In the genomic region with DNA sequence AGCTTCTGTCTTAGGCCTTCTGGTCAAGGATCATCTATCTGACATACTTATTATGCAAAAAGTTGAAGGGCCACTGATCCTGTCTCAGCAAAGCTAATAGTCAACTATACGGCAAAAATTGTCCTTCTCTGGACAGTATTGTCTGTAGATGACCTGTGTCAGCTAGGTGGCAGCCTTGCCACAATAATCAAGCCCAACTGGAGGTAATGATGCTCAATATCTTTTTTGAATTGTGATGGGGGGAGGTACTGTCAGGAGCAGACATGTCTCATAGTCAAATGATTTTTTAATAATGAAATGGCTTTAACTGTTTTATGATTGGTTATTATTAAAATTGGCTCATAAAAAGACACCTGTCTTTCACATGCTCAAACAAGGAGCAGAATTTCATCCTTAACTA, we compare ENCODE assay signal across 16 mouse cellular contexts. TPM values are rescaled to one million over a fixed set of nuclear protein-coding genes. Genes with fewer than 3 reads are reported as not detected.
DNase-seq lines count a peak whose midpoint lies in the region; ATAC-seq and TF ChIP-seq lines count a peak whose summit lies in the region.
"Had no signal": no experiment of that assay in that cellular context is flagged by ENCODE, and none has a peak within 500 bp of the region (broad histone marks: within the 10 kb centered on the region; RNA-seq: fewer than 3 reads in every experiment).

No protein-coding gene starts in this region.

- H3K27me3 ChIP-seq in cerebellum, adult 2 months (ENCODE audit: control insufficient read depth, insufficient read depth, low read length) = no peaks in the 10 kb centered on the region
- H3K27me3 ChIP-seq in kidney, adult 2 months (replicated peaks; ENCODE audit: control insufficient read depth, insufficient read depth, low read length) = no peaks in the 10 kb centered on the region
- no peaks in the 10 kb centered on the region for H3K27me3 ChIP-seq in midbrain, postnatal 0 days (ENCODE audit: insufficient read depth, low read length)
- no peaks in the 10 kb centered on the region for H3K27me3 ChIP-seq in midbrain, embryonic 10.5 days (ENCODE audit: low read depth, poor library complexity, severe bottlenecking)
- H3K27me3 ChIP-seq: lung, embryonic 15.5 days; midbrain, embryonic 15.5 days had no signal

- no peaks in the 10 kb centered on the region for H3K36me3 ChIP-seq in kidney, adult 2 months (ENCODE audit: control insufficient read depth, insufficient read depth, low read length)
- no peaks in the 10 kb centered on the region for H3K36me3 ChIP-seq in midbrain, postnatal 0 days (ENCODE audit: insufficient read depth, low read length)
- H3K36me3 ChIP-seq in midbrain, embryonic 10.5 days = no peaks in the 10 kb centered on the region
- H3K36me3 ChIP-seq: lung, embryonic 15.5 days; midbrain, embryonic 15.5 days had no signal

- no peak overlapping the region for H3K4me3 ChIP-seq in cerebellum, adult 2 months (replicated peaks; ENCODE audit: insufficient read depth, low read depth, low read length)
- no peak overlapping the region for H3K4me3 ChIP-seq in kidney, adult 2 months (ENCODE audit: insufficient read depth, low read depth, low read length)
- H3K4me3 ChIP-seq in midbrain, postnatal 0 days (ENCODE audit: low read depth, low read length) = no peak overlapping the region
- H3K4me3 ChIP-seq in midbrain, embryonic 10.5 days = no peak overlapping the region
- H3K4me3 ChIP-seq: lung, embryonic 15.5 days; midbrain, embryonic 15.5 days had no signal

- no peak overlapping the region for H3K9ac ChIP-seq in midbrain, postnatal 0 days (replicated peaks; ENCODE audit: low read length, poor library complexity, severe bottlenecking)
- H3K9ac ChIP-seq: lung, embryonic 15.5 days; midbrain, embryonic 15.5 days had no signal

- ATAC-seq in midbrain, postnatal 0 days (ENCODE audit: low FRiP score) = no peak
- ATAC-seq: midbrain, embryonic 15.5 days had no signal

- no peak for TF ChIP-seq CTCF in cerebellum, adult 2 months (IDR thresholded peaks at IDR 0.05; ENCODE audit: borderline replicate concordance, insufficient read depth, low read depth, low read length)
- TF ChIP-seq CTCF in kidney, adult 2 months (conservative IDR thresholded peaks at IDR 0.05; ENCODE audit: insufficient read depth, insufficient read length, low read depth, low read length) = peak; percentile 26; the same call in 1 of the 2 replicates
- TF ChIP-seq CTCF in midbrain, postnatal 0 days (IDR thresholded peaks at IDR 0.05) = peak; percentile 85

- H3K27ac ChIP-seq in cerebellum, adult 2 months (ENCODE audit: insufficient read depth, low read length) = no peak overlapping the region
- no peak overlapping the region for H3K27ac ChIP-seq in kidney, adult 2 months (ENCODE audit: insufficient read depth, low read depth, low read length)
- no peak overlapping the region for H3K27ac ChIP-seq in midbrain, postnatal 0 days (ENCODE audit: low read depth, low read length)
- no peak overlapping the region for H3K27ac ChIP-seq in midbrain, embryonic 10.5 days (replicated peaks)
- H3K27ac ChIP-seq: lung, embryonic 15.5 days; midbrain, embryonic 15.5 days had no signal

- no peaks in the 10 kb centered on the region for H3K9me3 ChIP-seq in midbrain, postnatal 0 days (ENCODE audit: low read length)
- H3K9me3 ChIP-seq in midbrain, embryonic 10.5 days (replicated peaks) = no peaks in the 10 kb centered on the region
- H3K9me3 ChIP-seq: lung, embryonic 15.5 days; midbrain, embryonic 15.5 days had no signal

- no peaks in the 10 kb centered on the region for H3K4me1 ChIP-seq in cerebellum, adult 2 months (ENCODE audit: control insufficient read depth, insufficient read depth, low read length)
- H3K4me1 ChIP-seq in kidney, adult 2 months (ENCODE audit: control insufficient read depth, insufficient read depth, low read length) = no peaks in the 10 kb centered on the region
- H3K4me1 ChIP-seq in midbrain, postnatal 0 days (ENCODE audit: insufficient read depth, low read length) = no peaks in the 10 kb centered on the region
- 0 out of 2 replicates have a peak, but pooled peaks cover 3% of the 10 kb centered on the region for H3K4me1 ChIP-seq in midbrain, embryonic 10.5 days
- H3K4me1 ChIP-seq: lung, embryonic 15.5 days had no signal

- TF ChIP-seq POLR2A in cerebellum, adult 2 months (IDR thresholded peaks at IDR 0.05; ENCODE audit: borderline replicate concordance, insufficient read depth, low read length) = no peak
- TF ChIP-seq POLR2A in kidney, adult 2 months (IDR thresholded peaks at IDR 0.05; ENCODE audit: low read depth, low read length) = no peak

- WGBS in cerebellum, adult 2 months = 19% methylated on average over 1 of the region's 1 CpGs
- 22% methylated on average over 1 of the region's 1 CpGs for WGBS in kidney, adult 2 months
- 40% methylated on average over 1 of the region's 1 CpGs for WGBS in midbrain, postnatal 0 days
- 76% methylated on average over 1 of the region's 1 CpGs for WGBS in midbrain, embryonic 10.5 days

- peak; percentile 46 to 64 for DNase-seq in cerebellum, postnatal 14 days
- DNase-seq in cerebellum, adult 2 months = no peak
- DNase-seq in kidney, adult 2 months = peak; percentile 15
- DNase-seq in kidney, postnatal 14 days = no peak
- DNase-seq in midbrain, postnatal 0 days (ENCODE audit: low spot score) = peak; percentile 71
- no peak for DNase-seq in midbrain, embryonic 10.5 days (ENCODE audit: low spot score)
- DNase-seq in thymus, postnatal 36 days = no peak
- no peak for DNase-seq in adrenal gland, adult 18-20 months (ENCODE audit: low spot score in 2 of 2)
- DNase-seq: B cell, adult 2 months; heart, postnatal 10 days; kidney, postnatal 10 days had no signal

- no peak overlapping the region for H3K4me2 ChIP-seq in midbrain, postnatal 0 days (ENCODE audit: low read depth, low read length, poor library complexity, severe bottlenecking)
- H3K4me2 ChIP-seq: lung, embryonic 15.5 days; midbrain, embryonic 15.5 days had no signal

RNA-seq across cellular contexts. Expression of a gene that starts 23.1 kb away (rescaled TPM):
- not detected in 2 replicates for polyA plus RNA-seq in cerebellum, adult 2 months (2012; rRNA removed)
- polyA plus RNA-seq in kidney, adult 2 months (2012; rRNA removed) = not detected in 2 replicates
- total RNA-seq in midbrain, postnatal 0 days (2014; rRNA removed) = not detected in 2 replicates
- not detected in 2 replicates for polyA plus RNA-seq in midbrain, postnatal 0 days (2015; fragmentation: Nextera tagmentation; extraction: Ambion mirVana)
- polyA plus RNA-seq in midbrain, embryonic 10.5 days (2016; fragmentation: Nextera tagmentation; extraction: Ambion mirVana) = not detected in 2 replicates
- total RNA-seq in adrenal gland, adult 18-20 months (2021) = not detected
- total RNA-seq: gastrocnemius, adult 8-10 months; heart, postnatal 10 days; left cerebral cortex, postnatal 10 days; neutrophil, adult 5-6 weeks had no signal
- polyA plus RNA-seq: lung, embryonic 15.5 days; midbrain, embryonic 15.5 days had no signal

RNA-seq across cellular contexts. Expression of a gene that starts 40.4 kb away (rescaled TPM):
- 4.7 and 5.5 TPM in 2 replicates for polyA plus RNA-seq in cerebellum, adult 2 months (2012; rRNA removed)
- polyA plus RNA-seq in kidney, adult 2 months (2012; rRNA removed) = 16.9 and 18.7 TPM in 2 replicates
- total RNA-seq in midbrain, postnatal 0 days (2014; rRNA removed) = 20.2 and 22.9 TPM in 2 replicates
- 22.6 and 24.7 TPM in 2 replicates for polyA plus RNA-seq in midbrain, postnatal 0 days (2015; fragmentation: Nextera tagmentation; extraction: Ambion mirVana)
- polyA plus RNA-seq in midbrain, embryonic 10.5 days (2016; fragmentation: Nextera tagmentation; extraction: Ambion mirVana) = 10.1 and 13.1 TPM in 2 replicates
- total RNA-seq in adrenal gland, adult 18-20 months (2021) = 10 to 100 TPM; 10.2 to 10.7 TPM

RNA-seq across cellular contexts. Expression of a gene that starts 56.3 kb away (rescaled TPM):
- polyA plus RNA-seq in cerebellum, adult 2 months (2012; rRNA removed) = not detected in 2 replicates
- not detected in 2 replicates for polyA plus RNA-seq in kidney, adult 2 months (2012; rRNA removed)
- total RNA-seq in midbrain, postnatal 0 days (2014; rRNA removed) = not detected in 2 replicates
- polyA plus RNA-seq in midbrain, postnatal 0 days (2015; fragmentation: Nextera tagmentation; extraction: Ambion mirVana) = not detected in 2 replicates
- not detected in 2 replicates for polyA plus RNA-seq in midbrain, embryonic 10.5 days (2016; fragmentation: Nextera tagmentation; extraction: Ambion mirVana)
- total RNA-seq in adrenal gland, adult 18-20 months (2021) = not detected
- total RNA-seq: gastrocnemius, adult 8-10 months; heart, postnatal 10 days; left cerebral cortex, postnatal 10 days; neutrophil, adult 5-6 weeks had no signal
- polyA plus RNA-seq: lung, embryonic 15.5 days; midbrain, embryonic 15.5 days had no signal

Comparison
In these comparisons a context has a peak if more than half of its experiments do, and no peak if none do; other contexts are left out.
1. DNase-seq: peak in cerebellum, postnatal 14 days (2 of 2), kidney, adult 2 months (single experiment) and midbrain, postnatal 0 days (single experiment); none in cerebellum, adult 2 months (0 of 2), kidney, postnatal 14 days (single experiment), midbrain, embryonic 10.5 days (single experiment), thymus, postnatal 36 days (0 of 2) and adrenal gland, adult 18-20 months (0 of 2).